Mouse (Mus musculus): ENCODE data around the gene Nr1i3.

DNA sequence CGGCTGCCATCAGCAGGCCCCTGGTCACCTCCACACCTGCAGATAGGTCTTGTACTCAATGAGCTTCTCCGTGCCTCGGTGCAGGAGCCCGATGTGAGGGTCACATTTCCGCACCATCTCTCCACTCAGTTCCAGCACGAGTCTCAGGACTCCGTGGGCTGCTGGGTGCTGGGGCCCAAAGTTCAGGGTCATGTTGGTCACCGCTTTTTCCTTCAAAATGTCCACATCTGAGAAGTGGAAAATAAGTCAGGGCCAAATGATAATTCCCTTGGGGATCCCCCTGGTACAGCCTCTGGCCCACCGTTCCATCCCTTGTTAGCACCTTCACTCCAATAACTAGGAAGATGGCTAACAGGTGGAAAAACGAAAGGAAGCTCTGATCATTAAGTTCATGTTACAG is 27.1 kb downstream of the Nr1i3 start:
- no peak for TF ChIP-seq GATA1 (IDR thresholded peaks at IDR 0.05; ENCODE audit: low read length)
- no peak for TF ChIP-seq TAL1 (IDR thresholded peaks at IDR 0.05; ENCODE audit: low read length)

Measured in erythroblast, embryonic 14.5 days (primary cell).